Mouse (Mus musculus): ENCODE measurements around the gene Atpaf2. TPM values are rescaled to one million over a fixed set of nuclear protein-coding genes. Genes with fewer than 3 reads are reported as not detected.

Gene Atpaf2
- polyA plus RNA-seq (2021; fragmentation: Nextera tagmentation) = 23.8 and 25.6 TPM in 2 replicates
- long read RNA-seq, experiment 1, transcript Atpaf2-201 (8 exons, 1,813 nt) = major isoform, 30 of 46 reads
- long read RNA-seq, experiment 1, partial matches to known transcripts = 1 of 46 reads
- long read RNA-seq, experiment 1, other reads (novel, unspliced or antisense) = 14 of 46 reads
- long read RNA-seq, experiment 2, transcript Atpaf2-201 (8 exons, 1,813 nt) = major isoform, 136 of 186 reads
- long read RNA-seq, experiment 2, partial matches to known transcripts = 2 of 186 reads
- long read RNA-seq, experiment 2, other reads (novel, unspliced or antisense) = 46 of 186 reads

GRCm38 (mm10) chr11:60417717-60418472 is at the start of gene Atpaf2:
Atpaf2 (minus strand) TSS chr11:60418457.

GRCm38 (mm10) chr11:60454080-60454744 is 36.0 kb upstream of the Atpaf2 start, which contains the start of gene Drg2:
Drg2 (plus strand) TSS chr11:60454591.

GRCm38 (mm10) chr11:60416963-60417716 is 1.1 kb downstream of the Atpaf2 start, which contains the start of gene Gid4:
Gid4 (plus strand) TSS chr11:60417145.

GRCm38 (mm10) chr11:60352559-60353411 is 65.5 kb downstream of the Atpaf2 start, which contains the start of the genes Tom1l2 and Drc3:
Tom1l2 (minus strand) TSS chr11:60352905.
Drc3 (plus strand) TSS chr11:60353329.

Other genes starting within 250 kb of the Atpaf2 start
- gene Srebf1, start 195.9 kb downstream of the Atpaf2 start, polyA plus RNA-seq (2021; fragmentation: Nextera tagmentation) = 15.7 and 16.7 TPM in 2 replicates
- gene Tom1l2, start 65.6 kb downstream of the Atpaf2 start, polyA plus RNA-seq (2021; fragmentation: Nextera tagmentation) = 66.6 and 71.8 TPM in 2 replicates
- 9.0 and 12.4 TPM in 2 replicates for gene Drc3, start 65.1 kb downstream of the Atpaf2 start, polyA plus RNA-seq (2021; fragmentation: Nextera tagmentation)
- 35.2 and 42.9 TPM in 2 replicates for gene Gid4, start 1.3 kb downstream of the Atpaf2 start, polyA plus RNA-seq (2021; fragmentation: Nextera tagmentation)
- 54.6 and 59.3 TPM in 2 replicates for gene Drg2, start 36.1 kb upstream of the Atpaf2 start, polyA plus RNA-seq (2021; fragmentation: Nextera tagmentation)
- 0.04 and 0.06 TPM in 2 replicates for gene Myo15, start 50.9 kb upstream of the Atpaf2 start, polyA plus RNA-seq (2021; fragmentation: Nextera tagmentation)
- 25.1 and 36.0 TPM in 2 replicates for gene Alkbh5, start 117.9 kb upstream of the Atpaf2 start, polyA plus RNA-seq (2021; fragmentation: Nextera tagmentation)

Data from layer of hippocampus, adult 6 months (tissue).